ENCODE assay signal across 21 mouse cellular contexts in genomic region chr1:76323592-76323991, GRCm38 (mm10).
A peak's percentile ranks its signal among the peaks of the same experiment; 100 is the strongest.
DNase-seq lines count a peak whose midpoint lies in the region; ATAC-seq lines count a peak whose summit lies in the region.
"Had no signal": no experiment of that assay in that cellular context is flagged by ENCODE, and none has a peak within 500 bp of the region (broad histone marks: within the 10 kb centered on the region; RNA-seq: fewer than 3 reads in every experiment).

No protein-coding gene starts in this region.

- no peak for ATAC-seq in embryonic facial prominence, embryonic 11.5 days (replicated peaks; ENCODE audit: insufficient number of reproducible peaks, low FRiP score, low TSS enrichment, low read depth)
- ATAC-seq in limb, embryonic 13.5 days (ENCODE audit: low FRiP score, low read depth), result 0 out of 2 replicates have a peak, but pooled peaks have one; percentile 11
- ATAC-seq in forebrain, embryonic 11.5 days (replicated peaks; ENCODE audit: low FRiP score), result no peak
- ATAC-seq: forebrain, embryonic 14.5 days; hindbrain, postnatal 0 days; intestine, embryonic 15.5 days had no signal

- 69% methylated on average over 4 of the region's 4 CpGs for WGBS in embryonic facial prominence, embryonic 10.5 days
- WGBS in embryonic facial prominence, embryonic 11.5 days, result 53% methylated on average over 4 of the region's 4 CpGs
- 31% methylated on average over 4 of the region's 4 CpGs for WGBS in limb, embryonic 13.5 days
- 72% methylated on average over 4 of the region's 4 CpGs for WGBS in forebrain, embryonic 11.5 days

- no peak overlapping the region for H3K9ac ChIP-seq in embryonic facial prominence, embryonic 11.5 days (replicated peaks; ENCODE audit: low read length)
- no peak overlapping the region for H3K9ac ChIP-seq in limb, embryonic 13.5 days
- no peak overlapping the region for H3K9ac ChIP-seq in forebrain, embryonic 11.5 days (ENCODE audit: low read length)
- H3K9ac ChIP-seq: embryonic facial prominence, embryonic 13.5 days; heart, embryonic 15.5 days; hindbrain, embryonic 13.5 days; intestine, embryonic 15.5 days had no signal

- no peaks in the 10 kb centered on the region for H3K36me3 ChIP-seq in embryonic facial prominence, embryonic 10.5 days (replicated peaks)
- no peaks in the 10 kb centered on the region for H3K36me3 ChIP-seq in embryonic facial prominence, embryonic 11.5 days (replicated peaks; ENCODE audit: control insufficient read depth, insufficient read depth, low read depth, low read length)
- no peaks in the 10 kb centered on the region for H3K36me3 ChIP-seq in limb, embryonic 13.5 days
- H3K36me3 ChIP-seq in forebrain, embryonic 11.5 days (ENCODE audit: control insufficient read depth, insufficient read depth, low read length), result no peaks in the 10 kb centered on the region
- H3K36me3 ChIP-seq: embryonic facial prominence, embryonic 13.5 days; heart, embryonic 10.5 days; heart, embryonic 15.5 days; hindbrain, embryonic 13.5 days; intestine, embryonic 15.5 days had no signal

- no peaks in the 10 kb centered on the region for H3K27me3 ChIP-seq in embryonic facial prominence, embryonic 10.5 days (replicated peaks; ENCODE audit: low read depth, poor library complexity, severe bottlenecking)
- no peaks in the 10 kb centered on the region for H3K27me3 ChIP-seq in embryonic facial prominence, embryonic 11.5 days (ENCODE audit: control insufficient read depth, insufficient read depth, low read length)
- H3K27me3 ChIP-seq in limb, embryonic 13.5 days, result no peaks in the 10 kb centered on the region
- H3K27me3 ChIP-seq in forebrain, embryonic 11.5 days (ENCODE audit: control insufficient read depth, insufficient read depth, low read length), result no peaks in the 10 kb centered on the region
- H3K27me3 ChIP-seq: embryonic facial prominence, embryonic 13.5 days; heart, embryonic 15.5 days; hindbrain, embryonic 13.5 days; intestine, embryonic 15.5 days had no signal

- no peaks in the 10 kb centered on the region for H3K9me3 ChIP-seq in embryonic facial prominence, embryonic 10.5 days
- H3K9me3 ChIP-seq in embryonic facial prominence, embryonic 11.5 days (replicated peaks; ENCODE audit: control insufficient read depth, low read length), result no peaks in the 10 kb centered on the region
- no peaks in the 10 kb centered on the region for H3K9me3 ChIP-seq in limb, embryonic 13.5 days
- H3K9me3 ChIP-seq in forebrain, embryonic 11.5 days (ENCODE audit: control insufficient read depth, low read length), result no peaks in the 10 kb centered on the region
- H3K9me3 ChIP-seq: embryonic facial prominence, embryonic 13.5 days; heart, embryonic 10.5 days; heart, embryonic 15.5 days; hindbrain, embryonic 13.5 days; intestine, embryonic 15.5 days had no signal

- no peak overlapping the region for H3K4me3 ChIP-seq in embryonic facial prominence, embryonic 10.5 days
- H3K4me3 ChIP-seq in embryonic facial prominence, embryonic 11.5 days (ENCODE audit: low read depth, low read length), result no peak overlapping the region
- H3K4me3 ChIP-seq in limb, embryonic 13.5 days, result no peak overlapping the region
- no peak overlapping the region for H3K4me3 ChIP-seq in forebrain, embryonic 11.5 days (ENCODE audit: low read depth, low read length)
- H3K4me3 ChIP-seq: embryonic facial prominence, embryonic 13.5 days; heart, embryonic 10.5 days; heart, embryonic 15.5 days; hindbrain, embryonic 13.5 days; intestine, embryonic 15.5 days had no signal

- no peak overlapping the region for H3K27ac ChIP-seq in embryonic facial prominence, embryonic 10.5 days (replicated peaks)
- H3K27ac ChIP-seq in embryonic facial prominence, embryonic 11.5 days (replicated peaks; ENCODE audit: low read depth, low read length), result no peak overlapping the region
- no peak overlapping the region for H3K27ac ChIP-seq in limb, embryonic 13.5 days
- H3K27ac ChIP-seq in forebrain, embryonic 11.5 days (ENCODE audit: low read depth, low read length), result no peak overlapping the region
- H3K27ac ChIP-seq: embryonic facial prominence, embryonic 13.5 days; heart, embryonic 10.5 days; heart, embryonic 15.5 days; hindbrain, embryonic 13.5 days; hindbrain, postnatal 0 days; intestine, embryonic 15.5 days had no signal

- H3K4me2 ChIP-seq in embryonic facial prominence, embryonic 11.5 days (ENCODE audit: low read depth, low read length), result no peak overlapping the region
- H3K4me2 ChIP-seq in limb, embryonic 13.5 days (replicated peaks), result no peak overlapping the region
- no peak overlapping the region for H3K4me2 ChIP-seq in forebrain, embryonic 11.5 days (ENCODE audit: low read depth, low read length, severe bottlenecking)
- H3K4me2 ChIP-seq: embryonic facial prominence, embryonic 13.5 days; heart, embryonic 15.5 days; hindbrain, embryonic 13.5 days; intestine, embryonic 15.5 days had no signal

- DNase-seq in gastrocnemius, postnatal 25 days, result peak; percentile 11
- no peak for DNase-seq in gastrocnemius, adult 8-10 months (ENCODE audit: low spot score in 2 of 2)
- DNase-seq in embryonic facial prominence, embryonic 10.5 days (ENCODE audit: low spot score), result peak; percentile 7
- peak; percentile 31 for DNase-seq in embryonic facial prominence, embryonic 11.5 days (ENCODE audit: low spot score)
- DNase-seq in adrenal gland, adult (ENCODE audit: inconsistent age in 2 of 2, low spot score in 1 of 2), result no peak
- no peak for DNase-seq in urinary bladder, adult 2 months (ENCODE audit: low spot score)
- DNase-seq in forebrain, embryonic 11.5 days (ENCODE audit: low spot score), result no peak
- DNase-seq: adrenal gland, adult 8-10 months; cerebellum, adult 11 months; cerebellum, adult 8-10 months; gastrocnemius, postnatal 36 days; heart, adult 11 months; heart, postnatal 14 days had no signal

- H3K4me1 ChIP-seq in embryonic facial prominence, embryonic 10.5 days, result peaks cover 9% of the 10 kb centered on the region; the same call in 1 of the 2 replicates
- no peaks in the 10 kb centered on the region for H3K4me1 ChIP-seq in embryonic facial prominence, embryonic 11.5 days (ENCODE audit: control insufficient read depth, insufficient read depth, low read length)
- H3K4me1 ChIP-seq in limb, embryonic 13.5 days, result peaks cover 11% of the 10 kb centered on the region; the same call in 1 of the 2 replicates
- H3K4me1 ChIP-seq in forebrain, embryonic 11.5 days (replicated peaks; ENCODE audit: control insufficient read depth, insufficient read depth, low read length), result no peaks in the 10 kb centered on the region
- H3K4me1 ChIP-seq: embryonic facial prominence, embryonic 13.5 days; heart, embryonic 10.5 days; heart, embryonic 15.5 days; hindbrain, embryonic 13.5 days; intestine, embryonic 15.5 days had no signal

Comparison
In these comparisons a context has a peak if more than half of its experiments do, and no peak if none do; other contexts are left out.
1. DNase-seq: peak in gastrocnemius, postnatal 25 days (single experiment), embryonic facial prominence, embryonic 10.5 days (single experiment) and embryonic facial prominence, embryonic 11.5 days (single experiment); none in gastrocnemius, adult 8-10 months (0 of 2), adrenal gland, adult (0 of 2), urinary bladder, adult 2 months (single experiment) and forebrain, embryonic 11.5 days (single experiment).